Mouse (Mus musculus): Measurements from ENCODE around the gene Krtap5-2.
"Not testable (repeated sequence)": the region's sequence is repeated elsewhere in the genome, so short reads cannot be mapped to it uniquely, and the experiment has no call there.

The Krtap5-2 gene

DNA sequence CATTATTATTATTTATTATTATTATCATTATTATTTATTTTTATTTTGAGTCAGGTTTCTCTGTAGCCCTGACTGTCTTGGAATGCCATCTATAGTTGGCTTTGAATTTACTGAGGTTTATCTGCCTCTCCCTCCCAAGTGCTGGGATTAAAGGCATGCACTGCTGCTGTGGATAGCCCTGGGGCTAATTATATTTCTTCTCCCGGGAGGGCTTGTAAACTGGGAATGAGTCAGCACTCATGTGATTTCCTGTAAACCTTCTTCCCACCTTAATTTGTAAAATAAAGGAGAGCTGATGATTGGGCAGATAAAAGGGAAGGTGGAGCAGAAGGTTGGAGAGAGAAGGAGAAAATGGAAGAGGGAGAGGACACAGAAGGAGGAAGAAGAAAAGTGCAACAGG is 35.1 kb downstream of the Krtap5-2 start:
- no peak for DNase-seq (ENCODE audit: low read depth, low spot score)

GRCm38 (mm10) chr7:142135934-142136333 is 39.9 kb downstream of the Krtap5-2 start, which contains the start of gene Gm39115:
Gene Gm39115, minus strand, starts transcription at chr7:142136034.
- not testable (repeated sequence) for DNase-seq (ENCODE audit: low read depth, low spot score)

DNA sequence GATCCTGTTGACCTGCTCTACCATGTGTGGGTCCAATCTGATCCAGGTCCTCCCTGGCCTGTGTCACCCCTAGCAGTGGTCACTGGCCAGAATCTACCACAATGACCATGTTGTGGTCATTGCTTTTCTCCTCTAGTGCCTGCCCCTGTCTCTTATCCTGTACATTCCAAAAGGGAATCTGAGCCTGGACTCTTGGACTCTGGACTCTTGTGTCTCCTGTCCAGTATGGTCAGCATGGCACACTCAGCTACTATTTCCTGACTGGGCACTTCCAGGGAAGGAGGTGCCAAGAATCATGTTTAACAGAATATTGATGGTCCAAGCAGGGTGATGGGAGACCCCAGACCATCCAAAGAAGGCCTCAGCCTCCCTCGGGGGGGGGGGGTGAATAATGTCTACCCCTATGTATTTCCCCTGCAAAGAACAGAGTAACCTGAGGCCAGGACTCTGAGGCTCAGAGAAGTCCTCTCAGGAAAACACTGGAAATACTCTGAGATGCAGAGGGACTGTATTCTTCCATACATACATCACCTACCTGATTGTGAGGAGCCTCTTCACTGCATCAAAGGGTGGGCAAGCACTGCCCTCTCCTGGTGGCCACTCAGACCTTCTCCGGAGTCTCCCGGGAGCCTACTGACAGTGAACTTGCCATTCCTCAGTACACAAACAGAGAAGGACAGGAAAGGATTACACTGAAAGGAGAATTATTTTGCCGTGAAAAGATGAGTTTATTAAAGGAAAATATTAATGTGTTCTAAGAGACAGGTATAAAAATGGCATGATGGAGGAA is 41.4 kb downstream of the Krtap5-2 start:
- DNase-seq (ENCODE audit: low read depth, low spot score): no peak

DNA sequence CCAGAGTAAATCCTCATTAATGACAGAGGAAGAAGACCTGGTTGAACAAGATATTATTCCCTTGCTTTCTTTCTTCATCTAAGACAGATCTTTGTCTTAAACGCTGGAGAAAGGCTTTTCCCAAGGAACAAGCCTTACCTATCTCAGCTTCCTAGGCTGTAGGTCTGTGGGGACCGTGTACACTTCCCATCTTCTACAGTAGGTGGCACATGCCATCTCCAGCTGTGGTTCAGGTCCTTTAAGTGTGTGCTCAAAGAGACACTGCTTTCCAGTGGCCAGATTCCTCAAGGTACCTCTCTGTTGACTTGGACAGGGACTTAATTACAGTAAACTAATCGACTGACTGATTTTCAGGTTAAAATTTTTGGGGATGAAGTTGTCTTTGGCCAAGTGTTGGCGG is 47.0 kb downstream of the Krtap5-2 start:
- no peak for DNase-seq (ENCODE audit: low read depth, low spot score)
